Mouse (Mus musculus): ENCODE measurements around the gene Mup18.
"Not testable (repeated sequence)": the region's sequence is repeated elsewhere in the genome, so short reads cannot be mapped to it uniquely, and the experiment has no call there.

DNA sequence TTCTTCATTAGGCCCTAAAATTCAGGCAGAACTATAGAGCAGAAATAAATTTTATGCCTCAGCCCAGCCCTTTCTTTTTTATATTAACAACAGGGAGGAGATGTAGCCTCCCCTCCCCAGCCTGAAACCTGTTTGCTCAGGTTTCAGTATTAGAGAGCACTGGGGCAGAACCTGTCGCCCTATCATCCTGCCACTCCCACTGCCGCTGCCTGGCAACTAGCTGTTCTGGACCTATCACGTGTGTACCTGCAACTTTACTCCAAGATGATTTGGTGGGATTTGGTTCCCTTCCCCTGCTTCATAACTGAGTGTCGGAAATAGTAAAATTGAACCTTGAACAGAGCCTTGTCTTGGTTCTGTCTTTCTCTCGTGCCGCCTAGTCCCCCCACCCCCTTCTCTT is 40.4 kb upstream of the Mup18 start:
- not testable (repeated sequence) for TF ChIP-seq CTCF (IDR thresholded peaks at IDR 0.05; ENCODE audit: control insufficient read depth, insufficient read depth, insufficient replicate concordance, low read depth, low read length); POLR2A (IDR thresholded peaks at IDR 0.05; ENCODE audit: control insufficient read depth, low read depth, low read length)
